Mouse (Mus musculus) thymus, postnatal 36 days (tissue): ENCODE data around the gene Ddit4l.
"Not testable (repeated sequence)": the region's sequence is repeated elsewhere in the genome, so short reads cannot be mapped to it uniquely, and the experiment has no call there.

Source experiments
- DNase-seq, 2 experiments: peaks; one replicate each; pipeline ENCODE4 v3.0.0; 2022; ENCODE audit warnings: mixed read lengths in 2 of 2

Ddit4l gene

GRCm38 (mm10) chr3:137621312-137621711, at the start of gene Ddit4l:
Gene Ddit4l, plus strand, starts transcription at chr3:137621612.
- DNase-seq, result not testable (repeated sequence)

GRCm38 (mm10) chr3:137576146-137576545, 45.3 kb upstream of the Ddit4l start:
- no peak for DNase-seq

GRCm38 (mm10) chr3:137586376-137586969, 34.9 kb upstream of the Ddit4l start:
- DNase-seq, result no peak

GRCm38 (mm10) chr3:137589811-137590210, 31.6 kb upstream of the Ddit4l start:
- DNase-seq, result no peak

GRCm38 (mm10) chr3:137594332-137594905, 27.0 kb upstream of the Ddit4l start:
- no peak for DNase-seq

GRCm38 (mm10) chr3:137608918-137609435, 12.4 kb upstream of the Ddit4l start:
- no peak for DNase-seq

GRCm38 (mm10) chr3:137610457-137611109, 10.8 kb upstream of the Ddit4l start:
- no peak for DNase-seq

GRCm38 (mm10) chr3:137611110-137611857, 10.1 kb upstream of the Ddit4l start:
- DNase-seq, result no peak

- no peak for DNase-seq
Measured at GRCm38 (mm10) chr3:137611981-137612380, 9.4 kb upstream of the Ddit4l start.

GRCm38 (mm10) chr3:137620540-137620939, 872 bp upstream of the Ddit4l start:
- no peak for DNase-seq

GRCm38 (mm10) chr3:137622091-137622490, 679 bp downstream of the Ddit4l start:
- DNase-seq, result no peak

GRCm38 (mm10) chr3:137622895-137623580, 1.6 kb downstream of the Ddit4l start:
- no peak for DNase-seq

- DNase-seq, result peak; percentile 14 to 27
Measured at GRCm38 (mm10) chr3:137623581-137624362, 2.4 kb downstream of the Ddit4l start.

- no peak for DNase-seq
Measured at GRCm38 (mm10) chr3:137625054-137625453, 3.6 kb downstream of the Ddit4l start.

- no peak for DNase-seq
Measured at GRCm38 (mm10) chr3:137633726-137634125, 12.3 kb downstream of the Ddit4l start.

- no peak for DNase-seq
Measured at GRCm38 (mm10) chr3:137636571-137636970, 15.2 kb downstream of the Ddit4l start.

GRCm38 (mm10) chr3:137641238-137641637, 19.8 kb downstream of the Ddit4l start:
- DNase-seq, result no peak

- DNase-seq, result no peak
Measured at GRCm38 (mm10) chr3:137642137-137642536, 20.7 kb downstream of the Ddit4l start.

- no peak for DNase-seq
Measured at GRCm38 (mm10) chr3:137642568-137642967, 21.2 kb downstream of the Ddit4l start.

- no peak for DNase-seq
Measured at GRCm38 (mm10) chr3:137644081-137644480, 22.7 kb downstream of the Ddit4l start.

GRCm38 (mm10) chr3:137644947-137645346, 23.5 kb downstream of the Ddit4l start:
- no peak for DNase-seq
